Mouse (Mus musculus): Measurements from ENCODE around the gene Tpra1. TPM values are rescaled to one million over a fixed set of nuclear protein-coding genes. Genes with fewer than 3 reads are reported as not detected.

Gene Tpra1
- polyA plus RNA-seq (2016; fragmentation: Nextera tagmentation; extraction: Ambion mirVana), result 67.3 and 76.0 TPM in 2 replicates

GRCm38 (mm10) chr6:88901947-88902820 is at the start of gene Tpra1:
TSS of gene Tpra1 (plus strand) at chr6:88902251.
- under 1% methylated on average over 66 of the region's 66 CpGs for WGBS
- Histone ChIP-seq H3K36me3 (no peaks in the 10 kb centered on the region), H3K4me2 (replicated peaks) (peak within 1 kb of the TSS; percentile 90), H3K9ac (peak within 1 kb of the TSS; percentile 83), H3K4me3 (peak within 1 kb of the TSS; percentile 74), H3K27me3 (no peaks in the 10 kb centered on the region), H3K27ac (peak within 1 kb of the TSS; percentile 90), H3K9me3 (replicated peaks) (no peaks in the 10 kb centered on the region), H3K4me1 (peaks cover 35% of the 10 kb centered on the region)
- ATAC-seq (ENCODE audit: low FRiP score), result peak; percentile 90

GRCm38 (mm10) chr6:88854509-88854908 is 47.5 kb upstream of the Tpra1 start:
- H3K27ac ChIP-seq, result no peak overlapping the region
- H3K9ac ChIP-seq, result no peak overlapping the region
- no peaks in the 10 kb centered on the region for H3K27me3 ChIP-seq
- WGBS, result 82% methylated on average over 5 of the region's 5 CpGs
- no peaks in the 10 kb centered on the region for H3K9me3 ChIP-seq (replicated peaks)
- H3K4me1 ChIP-seq, result peaks cover 12% of the 10 kb centered on the region
- peaks cover 29% of the 10 kb centered on the region for H3K36me3 ChIP-seq
- no peak for ATAC-seq (ENCODE audit: low FRiP score)
- no peak overlapping the region for H3K4me3 ChIP-seq
- no peak overlapping the region for H3K4me2 ChIP-seq (replicated peaks)

GRCm38 (mm10) chr6:88855636-88856035 is 46.4 kb upstream of the Tpra1 start:
- Histone ChIP-seq H3K9me3 (replicated peaks) (no peaks in the 10 kb centered on the region), H3K9ac (no peak overlapping the region), H3K4me3 (no peak overlapping the region), H3K4me2 (replicated peaks) (no peak overlapping the region), H3K36me3 (peaks cover 37% of the 10 kb centered on the region), H3K27ac (no peak overlapping the region), H3K27me3 (no peaks in the 10 kb centered on the region), H3K4me1 (peaks cover 12% of the 10 kb centered on the region)
- 17% methylated on average over 5 of the region's 5 CpGs for WGBS
- ATAC-seq (ENCODE audit: low FRiP score), result peak; percentile 30; the same call in 1 of the 2 replicates

GRCm38 (mm10) chr6:88857249-88857648 is 44.8 kb upstream of the Tpra1 start:
- Histone ChIP-seq H3K9ac (no peak overlapping the region), H3K9me3 (replicated peaks) (0 out of 2 replicates have a peak, but pooled peaks cover 2% of the 10 kb centered on the region), H3K27ac (no peak overlapping the region), H3K27me3 (no peaks in the 10 kb centered on the region), H3K4me3 (no peak overlapping the region), H3K4me1 (peaks cover 12% of the 10 kb centered on the region), H3K4me2 (replicated peaks) (no peak overlapping the region), H3K36me3 (peaks cover 49% of the 10 kb centered on the region)
- ATAC-seq (ENCODE audit: low FRiP score), result no peak
- 45% methylated on average over 9 of the region's 9 CpGs for WGBS

GRCm38 (mm10) chr6:88857830-88858229 is 44.2 kb upstream of the Tpra1 start:
- Histone ChIP-seq H3K27me3 (no peaks in the 10 kb centered on the region), H3K4me3 (no peak overlapping the region), H3K36me3 (peaks cover 49% of the 10 kb centered on the region), H3K9me3 (replicated peaks) (0 out of 2 replicates have a peak, but pooled peaks cover 2% of the 10 kb centered on the region), H3K9ac (no peak overlapping the region), H3K27ac (no peak overlapping the region), H3K4me1 (peaks cover 12% of the 10 kb centered on the region), H3K4me2 (replicated peaks) (no peak overlapping the region)
- no peak for ATAC-seq (ENCODE audit: low FRiP score)
- WGBS, result 89% methylated on average over 6 of the region's 6 CpGs

- WGBS, result 67% methylated on average over 7 of the region's 7 CpGs
- H3K36me3 ChIP-seq, result peaks cover 51% of the 10 kb centered on the region
- H3K27me3 ChIP-seq, result no peaks in the 10 kb centered on the region
- no peak for ATAC-seq (ENCODE audit: low FRiP score)
- H3K4me2 ChIP-seq (replicated peaks), result no peak overlapping the region
- H3K4me3 ChIP-seq, result no peak overlapping the region
- H3K4me1 ChIP-seq, result peaks cover 12% of the 10 kb centered on the region
- H3K9me3 ChIP-seq (replicated peaks), result 0 out of 2 replicates have a peak, but pooled peaks cover 2% of the 10 kb centered on the region
- no peak overlapping the region; the same call in 1 of the 2 replicates for H3K27ac ChIP-seq
- no peak overlapping the region for H3K9ac ChIP-seq
These were observed 43.7 kb upstream of the Tpra1 start for GRCm38 (mm10) chr6:88858341-88858740.

- 14% methylated on average over 2 of the region's 2 CpGs for WGBS
- no peak overlapping the region for H3K9ac ChIP-seq
- peaks cover 3% of the 10 kb centered on the region; the same call in 1 of the 2 replicates for H3K4me1 ChIP-seq
- 0 out of 2 replicates have a peak, but pooled peaks cover 2% of the 10 kb centered on the region for H3K9me3 ChIP-seq (replicated peaks)
- H3K36me3 ChIP-seq, result peaks cover 62% of the 10 kb centered on the region
- no peak overlapping the region for H3K4me2 ChIP-seq (replicated peaks)
- no peak overlapping the region for H3K4me3 ChIP-seq
- no peak overlapping the region for H3K27ac ChIP-seq
- H3K27me3 ChIP-seq, result no peaks in the 10 kb centered on the region
- ATAC-seq (ENCODE audit: low FRiP score), result no peak
These were observed 41.1 kb upstream of the Tpra1 start for GRCm38 (mm10) chr6:88860914-88861313.

- Histone ChIP-seq H3K4me1 (peaks cover 14% of the 10 kb centered on the region), H3K9me3 (replicated peaks) (0 out of 2 replicates have a peak, but pooled peaks cover 2% of the 10 kb centered on the region), H3K36me3 (peaks cover 44% of the 10 kb centered on the region), H3K4me2 (replicated peaks) (no peak overlapping the region), H3K27ac (no peak overlapping the region), H3K4me3 (no peak overlapping the region), H3K27me3 (no peaks in the 10 kb centered on the region), H3K9ac (no peak overlapping the region)
- no peak for ATAC-seq (ENCODE audit: low FRiP score)
- 87% methylated on average over 7 of the region's 7 CpGs for WGBS
These were observed 36.3 kb upstream of the Tpra1 start for GRCm38 (mm10) chr6:88865704-88866103.

GRCm38 (mm10) chr6:88869459-88869858 is 32.6 kb upstream of the Tpra1 start:
- peaks cover 46% of the 10 kb centered on the region for H3K4me1 ChIP-seq
- H3K27ac ChIP-seq, result no peak overlapping the region
- ATAC-seq (ENCODE audit: low FRiP score), result no peak

GRCm38 (mm10) chr6:88870594-88870993 is 31.5 kb upstream of the Tpra1 start:
- no peak for ATAC-seq (ENCODE audit: low FRiP score)
- 0 out of 2 replicates have a peak, but pooled peaks cover under 1% of the 10 kb centered on the region for H3K27me3 ChIP-seq
- H3K4me3 ChIP-seq, result no peak overlapping the region
- no peak overlapping the region for H3K9ac ChIP-seq
- peak overlapping the region; percentile 86; the same call in 1 of the 2 replicates for H3K4me2 ChIP-seq (replicated peaks)
- H3K9me3 ChIP-seq (replicated peaks), result no peaks in the 10 kb centered on the region
- H3K27ac ChIP-seq, result 0 out of 2 replicates have a peak overlapping the region, but pooled peaks have one; percentile 94
- WGBS, result 44% methylated on average over 4 of the region's 4 CpGs
- peaks cover 46% of the 10 kb centered on the region for H3K4me1 ChIP-seq
- H3K36me3 ChIP-seq, result 0 out of 2 replicates have a peak, but pooled peaks cover 3% of the 10 kb centered on the region

More at GRCm38 (mm10) chr6:88869459-88869858, 32.6 kb upstream of the Tpra1 start:
- Histone ChIP-seq H3K27me3 (no peaks in the 10 kb centered on the region), H3K36me3 (peaks cover 9% of the 10 kb centered on the region), H3K4me2 (replicated peaks) (no peak overlapping the region), H3K4me3 (no peak overlapping the region), H3K9me3 (replicated peaks) (no peaks in the 10 kb centered on the region), H3K9ac (no peak overlapping the region)
- WGBS, result 85% methylated on average over 7 of the region's 7 CpGs

GRCm38 (mm10) chr6:88871546-88871945 is 30.5 kb upstream of the Tpra1 start:
- H3K27me3 ChIP-seq, result 0 out of 2 replicates have a peak, but pooled peaks cover 5% of the 10 kb centered on the region
- no peak overlapping the region for H3K9ac ChIP-seq
- ATAC-seq (ENCODE audit: low FRiP score), result peak; percentile 32

GRCm38 (mm10) chr6:88872811-88873210 is 29.2 kb upstream of the Tpra1 start:
- Histone ChIP-seq H3K9ac (peak overlapping the region; percentile 97), H3K27ac (peak overlapping the region; percentile 94), H3K4me1 (peaks cover 46% of the 10 kb centered on the region), H3K36me3 (no peaks in the 10 kb centered on the region), H3K4me2 (replicated peaks) (peak overlapping the region; percentile 86), H3K27me3 (0 out of 2 replicates have a peak, but pooled peaks cover 5% of the 10 kb centered on the region), H3K4me3 (peak overlapping the region; percentile 89), H3K9me3 (replicated peaks) (no peaks in the 10 kb centered on the region)
- ATAC-seq (ENCODE audit: low FRiP score), result peak; percentile 49
- WGBS, result 23% methylated on average over 7 of the region's 7 CpGs

More at GRCm38 (mm10) chr6:88871546-88871945, 30.5 kb upstream of the Tpra1 start:
- Histone ChIP-seq H3K9me3 (replicated peaks) (no peaks in the 10 kb centered on the region), H3K4me3 (no peak overlapping the region), H3K36me3 (0 out of 2 replicates have a peak, but pooled peaks cover 3% of the 10 kb centered on the region), H3K4me2 (replicated peaks) (peak overlapping the region; percentile 86), H3K4me1 (peaks cover 46% of the 10 kb centered on the region), H3K27ac (peak overlapping the region; percentile 94)
- WGBS, result 35% methylated on average over 8 of the region's 8 CpGs
